Mouse (Mus musculus): ENCODE results near the gene Nme6. TPM values are rescaled to one million over a fixed set of nuclear protein-coding genes. Genes with fewer than 3 reads are reported as not detected.

Gene Nme6
- polyA plus RNA-seq, 1 experiment: 41.2 TPM

- no peak overlapping the region for H3K4me3 ChIP-seq (ENCODE audit: low read depth, low read length)
- TF ChIP-seq POLR2A (IDR thresholded peaks at IDR 0.05; ENCODE audit: insufficient read depth, low read length) (no peak), EP300 (IDR thresholded peaks at IDR 0.05; ENCODE audit: insufficient read depth, low read depth, low read length) (no peak), CTCF (IDR thresholded peaks at IDR 0.05; ENCODE audit: low read depth, low read length) (no peak)
- no peak overlapping the region for H3K27ac ChIP-seq (ENCODE audit: insufficient read depth, low read length)
- H3K36me3 ChIP-seq (ENCODE audit: control insufficient read depth, insufficient read depth, low read length, poor library complexity, severe bottlenecking): no peaks in the 10 kb centered on the region
- H3K27me3 ChIP-seq (ENCODE audit: control insufficient read depth, insufficient read depth, low read length, poor library complexity, severe bottlenecking): no peaks in the 10 kb centered on the region
- no peak overlapping the region for H3K9ac ChIP-seq (ENCODE audit: low read depth, poor library complexity, severe bottlenecking)
- no peaks in the 10 kb centered on the region; the same call in 1 of the 2 replicates for H3K9me3 ChIP-seq (replicated peaks; ENCODE audit: control insufficient read depth, insufficient read depth, low read length, poor library complexity, severe bottlenecking)
- no peaks in the 10 kb centered on the region for H3K4me1 ChIP-seq (ENCODE audit: control insufficient read depth, insufficient read depth, low read length)
These were observed 26.3 kb upstream of the Nme6 start for GRCm38 (mm10) chr9:109806260-109806659.

GRCm38 (mm10) chr9:109806695-109807293, 25.8 kb upstream of the Nme6 start:
- Histone ChIP-seq H3K27me3 (ENCODE audit: control insufficient read depth, insufficient read depth, low read length, poor library complexity, severe bottlenecking) (no peaks in the 10 kb centered on the region), H3K27ac (ENCODE audit: insufficient read depth, low read length) (no peak overlapping the region), H3K9me3 (replicated peaks; ENCODE audit: control insufficient read depth, insufficient read depth, low read length, poor library complexity, severe bottlenecking) (no peaks in the 10 kb centered on the region; the same call in 1 of the 2 replicates), H3K9ac (ENCODE audit: low read depth, poor library complexity, severe bottlenecking) (no peak overlapping the region), H3K4me3 (ENCODE audit: low read depth, low read length) (no peak overlapping the region), H3K4me1 (ENCODE audit: control insufficient read depth, insufficient read depth, low read length) (no peaks in the 10 kb centered on the region), H3K36me3 (ENCODE audit: control insufficient read depth, insufficient read depth, low read length, poor library complexity, severe bottlenecking) (no peaks in the 10 kb centered on the region)
- TF ChIP-seq EP300 (IDR thresholded peaks at IDR 0.05; ENCODE audit: insufficient read depth, low read depth, low read length) (no peak), POLR2A (IDR thresholded peaks at IDR 0.05; ENCODE audit: insufficient read depth, low read length) (no peak), CTCF (IDR thresholded peaks at IDR 0.05; ENCODE audit: low read depth, low read length) (no peak)

GRCm38 (mm10) chr9:109807898-109808297, 24.7 kb upstream of the Nme6 start:
- H3K9me3 ChIP-seq (replicated peaks; ENCODE audit: control insufficient read depth, insufficient read depth, low read length, poor library complexity, severe bottlenecking): no peaks in the 10 kb centered on the region; the same call in 1 of the 2 replicates
- no peak overlapping the region for H3K4me3 ChIP-seq (ENCODE audit: low read depth, low read length)
- H3K36me3 ChIP-seq (ENCODE audit: control insufficient read depth, insufficient read depth, low read length, poor library complexity, severe bottlenecking): no peaks in the 10 kb centered on the region
- no peak overlapping the region for H3K27ac ChIP-seq (ENCODE audit: insufficient read depth, low read length)
- no peaks in the 10 kb centered on the region for H3K4me1 ChIP-seq (ENCODE audit: control insufficient read depth, insufficient read depth, low read length)
- no peaks in the 10 kb centered on the region for H3K27me3 ChIP-seq (ENCODE audit: control insufficient read depth, insufficient read depth, low read length, poor library complexity, severe bottlenecking)
- no peak for TF ChIP-seq CTCF (IDR thresholded peaks at IDR 0.05; ENCODE audit: low read depth, low read length)
- TF ChIP-seq EP300 (IDR thresholded peaks at IDR 0.05; ENCODE audit: insufficient read depth, low read depth, low read length): no peak
- no peak for TF ChIP-seq POLR2A (IDR thresholded peaks at IDR 0.05; ENCODE audit: insufficient read depth, low read length)
- no peak overlapping the region for H3K9ac ChIP-seq (ENCODE audit: low read depth, poor library complexity, severe bottlenecking)

- Histone ChIP-seq H3K4me3 (ENCODE audit: low read depth, low read length) (no peak within 1 kb of the TSS), H3K27ac (ENCODE audit: insufficient read depth, low read length) (no peak within 1 kb of the TSS), H3K4me1 (ENCODE audit: control insufficient read depth, insufficient read depth, low read length) (no peaks in the 10 kb centered on the region), H3K27me3 (ENCODE audit: control insufficient read depth, insufficient read depth, low read length, poor library complexity, severe bottlenecking) (no peaks in the 10 kb centered on the region), H3K9ac (ENCODE audit: low read depth, poor library complexity, severe bottlenecking) (no peak within 1 kb of the TSS), H3K36me3 (ENCODE audit: control insufficient read depth, insufficient read depth, low read length, poor library complexity, severe bottlenecking) (no peaks in the 10 kb centered on the region), H3K9me3 (replicated peaks; ENCODE audit: control insufficient read depth, insufficient read depth, low read length, poor library complexity, severe bottlenecking) (no peaks in the 10 kb centered on the region)
- TF ChIP-seq POLR2A (IDR thresholded peaks at IDR 0.05; ENCODE audit: insufficient read depth, low read length) (no peak), CTCF (IDR thresholded peaks at IDR 0.05; ENCODE audit: low read depth, low read length) (no peak), EP300 (IDR thresholded peaks at IDR 0.05; ENCODE audit: insufficient read depth, low read depth, low read length) (no peak)
These were observed 20.6 kb upstream of the Nme6 start, which contains the start of gene Spink8 for GRCm38 (mm10) chr9:109811980-109812379. Spink8 (plus strand) TSS chr9:109812280.

GRCm38 (mm10) chr9:109813424-109813823, 19.1 kb upstream of the Nme6 start:
- H3K9me3 ChIP-seq (replicated peaks; ENCODE audit: control insufficient read depth, insufficient read depth, low read length, poor library complexity, severe bottlenecking): no peaks in the 10 kb centered on the region
- no peak overlapping the region for H3K4me3 ChIP-seq (ENCODE audit: low read depth, low read length)
- H3K36me3 ChIP-seq (ENCODE audit: control insufficient read depth, insufficient read depth, low read length, poor library complexity, severe bottlenecking): no peaks in the 10 kb centered on the region
- no peak overlapping the region for H3K9ac ChIP-seq (ENCODE audit: low read depth, poor library complexity, severe bottlenecking)
- no peak for TF ChIP-seq CTCF (IDR thresholded peaks at IDR 0.05; ENCODE audit: low read depth, low read length)
- TF ChIP-seq EP300 (IDR thresholded peaks at IDR 0.05; ENCODE audit: insufficient read depth, low read depth, low read length): no peak
- no peak for TF ChIP-seq POLR2A (IDR thresholded peaks at IDR 0.05; ENCODE audit: insufficient read depth, low read length)
- no peaks in the 10 kb centered on the region for H3K27me3 ChIP-seq (ENCODE audit: control insufficient read depth, insufficient read depth, low read length, poor library complexity, severe bottlenecking)
- no peaks in the 10 kb centered on the region for H3K4me1 ChIP-seq (ENCODE audit: control insufficient read depth, insufficient read depth, low read length)
- no peak overlapping the region for H3K27ac ChIP-seq (ENCODE audit: insufficient read depth, low read length)

GRCm38 (mm10) chr9:109816341-109816740, 16.2 kb upstream of the Nme6 start:
- no peaks in the 10 kb centered on the region for H3K27me3 ChIP-seq (ENCODE audit: control insufficient read depth, insufficient read depth, low read length, poor library complexity, severe bottlenecking)
- no peaks in the 10 kb centered on the region for H3K9me3 ChIP-seq (replicated peaks; ENCODE audit: control insufficient read depth, insufficient read depth, low read length, poor library complexity, severe bottlenecking)
- TF ChIP-seq POLR2A (IDR thresholded peaks at IDR 0.05; ENCODE audit: insufficient read depth, low read length) (no peak), EP300 (IDR thresholded peaks at IDR 0.05; ENCODE audit: insufficient read depth, low read depth, low read length) (no peak)
- H3K9ac ChIP-seq (ENCODE audit: low read depth, poor library complexity, severe bottlenecking): no peak overlapping the region
- no peaks in the 10 kb centered on the region for H3K36me3 ChIP-seq (ENCODE audit: control insufficient read depth, insufficient read depth, low read length, poor library complexity, severe bottlenecking)
- no peaks in the 10 kb centered on the region for H3K4me1 ChIP-seq (ENCODE audit: control insufficient read depth, insufficient read depth, low read length)
- no peak overlapping the region for H3K4me3 ChIP-seq (ENCODE audit: low read depth, low read length)
- no peak overlapping the region for H3K27ac ChIP-seq (ENCODE audit: insufficient read depth, low read length)

All from ES-Bruce4 (cell line).